Mouse (Mus musculus) gastrocnemius, postnatal 25 days (tissue): Measurements from ENCODE around the gene Hnf1b. TPM values are rescaled to one million over a fixed set of nuclear protein-coding genes. Genes with fewer than 3 reads are reported as not detected.

Source experiments
- DNase-seq: peaks from one replicate; pipeline ENCODE4 v3.0.0; 2022
- total RNA-seq, 2 experiments: library from RNA; stranded (reverse); gene quantifications; 1 replicate in 1 of 2; 2 replicates in 1 of 2; pipeline ENCODE4 v1.2.3; 2021

Gene Hnf1b
- total RNA-seq, 2 experiments from 2014 or later, result not detected

DNA sequence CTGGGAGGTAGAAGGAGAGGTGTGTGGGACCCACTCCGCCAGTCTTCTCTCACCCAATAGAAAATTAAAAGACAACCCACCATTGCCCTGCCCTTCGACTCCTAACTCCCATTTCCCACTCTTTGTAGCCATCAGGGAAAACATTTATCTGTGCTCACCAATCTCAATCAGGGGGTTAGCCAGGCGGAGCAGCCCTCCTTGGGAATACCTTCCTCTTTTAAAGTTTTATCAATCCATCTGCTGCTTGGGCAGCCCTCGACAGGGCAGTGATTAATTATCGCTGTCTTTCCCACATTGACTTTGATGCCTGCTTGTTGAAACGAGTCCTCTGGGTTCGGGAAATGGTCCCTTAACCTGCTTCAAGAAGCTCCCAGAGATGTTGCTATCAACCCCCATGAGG, 47.7 kb downstream of the Hnf1b start:
- DNase-seq, result no peak

DNA sequence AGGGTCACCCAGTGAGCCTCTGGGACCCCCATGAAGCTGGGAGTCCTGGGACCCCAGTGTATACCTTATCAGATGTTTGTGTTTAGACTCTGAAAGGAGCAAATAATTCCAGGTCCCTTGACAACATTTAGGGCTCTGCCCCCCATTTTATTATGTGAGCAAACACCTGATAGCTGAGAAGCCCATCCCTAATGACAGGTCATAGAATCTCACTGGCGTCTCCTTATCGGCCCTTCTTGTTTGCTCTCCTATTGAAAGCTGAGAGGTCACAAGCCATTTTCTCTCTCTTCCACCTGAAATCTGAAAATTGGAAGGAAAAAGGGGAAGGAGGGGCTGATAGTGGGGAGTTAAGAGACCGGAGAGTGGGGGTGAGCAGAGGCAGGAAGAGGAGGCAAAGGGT, 52.9 kb downstream of the Hnf1b start:
- DNase-seq, result no peak

DNA sequence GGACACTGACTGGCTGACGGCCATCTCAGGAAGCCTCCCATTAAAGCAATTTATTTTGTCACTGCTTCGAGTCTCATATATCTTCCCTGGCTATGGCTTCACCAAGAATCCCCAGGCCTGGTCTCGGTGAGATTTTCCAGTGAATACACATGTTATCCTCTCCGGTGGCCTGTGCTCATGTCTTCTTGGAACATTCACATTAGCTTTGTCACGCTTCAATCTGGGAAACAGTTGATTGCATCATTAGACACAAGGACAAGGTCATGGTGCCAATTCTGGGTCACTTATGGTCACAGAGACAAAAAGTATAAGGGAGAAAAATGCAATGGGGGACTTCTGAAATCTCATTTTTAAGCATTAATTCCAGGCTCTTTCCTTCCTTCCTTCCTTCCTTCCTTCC, 55.9 kb downstream of the Hnf1b start:
- DNase-seq, result no peak

DNA sequence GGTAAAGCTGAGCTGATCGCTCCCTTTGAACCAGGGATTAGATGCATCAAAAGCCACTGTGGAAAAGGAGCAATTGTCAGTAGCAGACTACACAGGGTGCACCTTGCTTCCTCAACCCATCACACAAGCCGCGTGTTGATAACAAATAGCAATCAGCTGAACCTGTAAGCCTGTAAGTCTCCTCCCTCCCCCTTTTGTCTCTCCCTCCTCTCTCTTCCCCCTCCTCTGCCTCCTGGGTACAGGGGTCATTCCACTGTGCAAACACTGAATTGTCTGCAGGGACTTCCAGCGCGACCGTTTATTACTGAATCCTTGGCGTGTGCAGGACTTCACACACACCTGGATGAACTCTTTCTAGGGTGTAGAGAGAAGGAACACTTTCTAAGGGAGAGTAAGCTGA, 58.5 kb downstream of the Hnf1b start:
- DNase-seq, result no peak

GRCm38 (mm10) chr11:83913824-83914311, 64.0 kb downstream of the Hnf1b start:
- no peak for DNase-seq

- DNase-seq, result no peak
Measured at GRCm38 (mm10) chr11:83914501-83914900, 64.6 kb downstream of the Hnf1b start.

DNA sequence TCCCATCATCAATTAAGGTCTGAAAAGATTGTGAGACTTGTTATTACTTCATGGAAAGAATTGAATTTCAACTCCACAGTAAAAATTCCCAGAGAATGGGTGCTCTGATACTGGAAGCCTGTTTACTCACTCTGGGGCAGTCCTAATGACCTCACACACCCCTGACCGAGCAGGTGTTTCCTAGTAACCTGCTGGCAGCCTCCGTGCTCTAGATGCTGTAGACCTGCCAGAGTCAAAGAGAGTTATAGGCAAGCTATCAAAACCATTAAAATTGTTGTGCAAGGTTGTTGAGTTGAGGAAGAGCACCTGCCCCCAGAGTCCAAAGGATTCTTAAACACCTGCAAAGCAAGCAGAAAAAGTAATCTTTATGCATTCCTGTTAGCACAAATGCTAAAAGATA, 72.7 kb downstream of the Hnf1b start:
- no peak for DNase-seq

GRCm38 (mm10) chr11:83927097-83927496, 77.2 kb downstream of the Hnf1b start:
- DNase-seq, result no peak

DNA sequence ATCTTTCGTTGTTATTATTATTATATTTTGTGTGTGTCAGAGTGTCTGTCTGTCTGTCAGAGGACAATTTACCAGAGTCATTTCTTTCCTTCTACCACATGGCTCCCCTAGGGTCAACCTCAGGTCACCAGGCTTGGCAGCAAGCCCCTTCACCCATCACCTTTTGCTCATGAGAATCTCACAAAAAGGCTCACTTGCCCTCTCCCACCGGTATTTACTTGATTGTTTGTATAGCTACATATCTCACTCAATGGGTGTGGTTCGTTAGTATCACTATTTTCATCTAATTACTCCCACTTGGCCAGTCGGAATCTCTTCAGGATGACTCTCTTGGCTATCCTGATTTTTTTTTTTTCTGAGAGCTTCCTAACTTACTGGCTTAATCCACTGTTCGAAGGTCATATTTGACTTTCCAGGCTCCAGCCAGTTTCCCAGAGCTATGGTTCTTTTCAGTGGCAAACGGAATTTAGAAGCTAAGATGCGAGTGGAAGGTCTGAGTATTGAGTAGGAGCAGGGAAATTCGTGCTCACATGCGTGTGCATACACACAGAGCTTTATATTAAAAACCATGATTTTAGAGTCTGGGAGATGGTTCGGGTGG, 82.7 kb downstream of the Hnf1b start:
- DNase-seq, result no peak

- DNase-seq, result no peak
Measured at GRCm38 (mm10) chr11:83933376-83933775, 83.5 kb downstream of the Hnf1b start.

- peak; percentile 30 for DNase-seq
Measured at GRCm38 (mm10) chr11:83935986-83936665, 86.3 kb downstream of the Hnf1b start.

GRCm38 (mm10) chr11:83938556-83938955, 88.7 kb downstream of the Hnf1b start:
- no peak for DNase-seq

- DNase-seq, result peak; percentile 84
Measured at GRCm38 (mm10) chr11:83941950-83942840, 92.3 kb downstream of the Hnf1b start, which contains the start of gene Ddx52. Gene Ddx52, plus strand, starts transcription at chr11:83942062.

Other genes with a start within 250 kb of the Hnf1b start
- not detected for gene Rpl9-ps1, start 204.4 kb upstream of the Hnf1b start, total RNA-seq
- not detected for gene Ccl3, start 200.7 kb upstream of the Hnf1b start, total RNA-seq
- not detected for gene Ccl4, start 187.5 kb upstream of the Hnf1b start, total RNA-seq
- gene Wfdc17, start 146.1 kb upstream of the Hnf1b start, total RNA-seq, result 1 to 10 TPM; 1.2 to 1.9 TPM
- not detected for gene Wfdc18, start 141.0 kb upstream of the Hnf1b start, total RNA-seq
- gene Wfdc21, start 103.1 kb upstream of the Hnf1b start, total RNA-seq, result 1 to 10 TPM in 1 of 2 experiments, not detected in 1; 3.4 TPM
- 1 to 10 TPM; 6.4 to 7.4 TPM for gene Heatr6, start 96.4 kb upstream of the Hnf1b start, total RNA-seq
- gene Ddx52, start 92.0 kb downstream of the Hnf1b start, total RNA-seq, result 1 to 10 TPM; 8.6 to 8.7 TPM
- 10 to 100 TPM; 30.5 to 32.3 TPM for gene Synrg, start 114.4 kb downstream of the Hnf1b start, total RNA-seq
- gene Dusp14, start 219.2 kb downstream of the Hnf1b start, total RNA-seq, result 1 to 10 TPM; 5.0 to 6.3 TPM